Mouse (Mus musculus) embryonic stem cell, embryonic (primary cell): ENCODE data around the gene H2al1i.
"Not testable (repeated sequence)": the region's sequence is repeated elsewhere in the genome, so short reads cannot be mapped to it uniquely, and the experiment has no call there.

Experiments used
- CTCF ChIA-PET, 4 experiments: fragments of 300-600 bp in 2 of 4; fragments of 350-600 bp in 2 of 4; sonication (Branson Sonifier 250); formaldehyde crosslinking; loops; one replicate each; lab custom pipeline; 2022; ENCODE audit warnings: inconsistent platforms in 2 of 4; lab: Charles Lee
- POLR2A ChIA-PET, 4 experiments: fragments of 300-600 bp in 2 of 4; fragments of 350-600 bp in 2 of 4; sonication (Branson Sonifier 250); formaldehyde crosslinking; loops; one replicate each; lab custom pipeline; 2022; ENCODE audit warnings: antibody characterized with exemption in 4 of 4, inconsistent platforms in 1 of 4; lab: Charles Lee

H2al1i gene

DNA sequence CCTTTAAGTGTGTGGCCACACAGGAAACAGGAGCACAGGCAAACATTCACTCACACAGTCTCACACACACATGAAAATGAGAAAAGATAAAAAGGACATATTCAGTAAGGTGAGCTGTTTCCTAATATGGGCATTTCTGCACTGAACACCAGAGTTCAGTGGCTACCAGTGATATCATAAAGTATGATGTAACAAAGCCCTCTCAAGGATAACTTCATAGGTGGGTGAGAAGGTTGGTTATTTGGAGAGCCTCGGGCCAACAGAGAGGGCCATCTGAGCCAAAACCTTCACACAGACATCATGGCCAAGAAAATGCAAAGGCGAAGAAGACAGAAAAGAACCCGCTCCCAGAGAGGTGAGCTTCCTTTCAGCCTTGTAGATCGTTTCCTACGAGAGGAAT is at the start of gene H2al1i:
Gene H2al1i, plus strand, starts transcription at position 301 of the 400 bp plus-strand sequence.
- CTCF ChIA-PET, POLR2A ChIA-PET: not testable (repeated sequence)

DNA sequence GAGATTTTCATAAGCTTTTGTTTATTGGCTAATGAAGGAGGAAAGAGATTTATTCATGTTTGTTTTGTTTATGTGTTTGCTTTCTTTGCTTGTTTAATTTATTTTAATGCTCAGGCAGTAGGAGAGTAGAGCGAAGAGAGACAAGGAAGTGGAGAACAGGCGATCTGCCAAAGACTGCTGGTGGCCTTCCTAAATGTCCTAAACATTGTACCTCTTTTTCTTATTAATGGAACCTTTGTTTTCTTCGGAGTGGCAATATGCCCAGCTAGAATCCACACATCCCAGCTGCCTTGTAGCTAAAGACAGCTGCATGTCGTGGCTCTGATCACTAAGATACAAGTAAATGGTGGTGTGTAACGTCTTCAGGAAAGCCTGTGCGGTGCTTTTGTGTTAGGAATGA is 47.4 kb upstream of the H2al1i start:
- POLR2A ChIA-PET, result no interaction called here
- CTCF ChIA-PET, result no interaction called here

DNA sequence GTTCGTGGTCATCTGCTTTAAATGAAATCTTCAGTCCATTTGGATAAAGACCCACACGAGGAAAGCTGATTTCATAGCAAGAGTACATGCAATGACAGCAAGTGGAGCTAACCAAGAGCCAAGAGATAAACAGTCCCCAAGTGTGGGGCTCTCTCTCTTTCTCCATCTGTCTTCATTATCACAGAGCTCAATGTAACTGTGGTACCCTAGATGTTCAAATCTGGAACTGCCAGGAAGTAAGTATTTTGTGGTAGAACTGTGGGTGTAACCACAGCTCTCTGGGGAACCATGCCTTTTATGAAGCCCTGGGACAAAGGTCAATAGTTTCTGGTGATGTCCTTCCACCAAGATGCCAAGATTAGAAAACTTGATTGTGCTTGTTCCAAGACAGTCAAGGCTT is 43.7 kb upstream of the H2al1i start:
- ChIA-PET POLR2A (no interaction called here), CTCF (no interaction called here)

DNA sequence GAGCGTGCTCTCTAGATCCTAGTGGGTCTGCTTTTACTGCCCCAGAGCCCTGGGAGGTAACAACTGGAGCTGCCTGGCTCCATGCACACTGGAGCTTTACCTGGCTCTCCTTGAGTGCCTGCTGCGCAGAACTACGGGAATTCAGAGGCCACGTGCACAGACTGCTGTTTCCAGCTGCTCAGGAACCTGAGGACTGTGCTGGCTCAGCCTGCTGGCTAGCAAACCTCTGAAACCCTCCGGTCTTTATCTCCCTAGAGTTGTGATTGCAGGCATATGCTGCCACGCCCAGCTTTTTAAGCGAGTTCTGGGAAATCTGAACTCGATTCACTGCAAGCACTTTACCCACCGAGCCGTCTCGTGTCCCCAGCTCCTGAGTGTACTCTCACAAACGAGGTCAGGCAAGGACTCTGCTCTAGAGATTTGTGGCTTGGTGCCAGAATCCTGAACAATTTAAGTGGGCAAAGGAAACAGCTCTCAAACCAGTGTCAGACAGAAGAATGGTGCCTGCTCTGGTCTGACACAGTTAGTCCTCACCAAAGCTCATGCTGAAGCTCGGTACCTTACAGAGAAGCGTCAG is 36.1 kb upstream of the H2al1i start:
- POLR2A ChIA-PET, result interaction anchor here in 1 of 4 experiments (0.6 kb wide), 1 partner anchor 908 kb away, joined by 3 read pairs; no protein-coding TSS in a partner anchor
- CTCF ChIA-PET, result interaction anchor here in 1 of 4 experiments (0.6 kb wide), 1 partner anchor 406 kb away, joined by 9 read pairs; no protein-coding TSS in a partner anchor

DNA sequence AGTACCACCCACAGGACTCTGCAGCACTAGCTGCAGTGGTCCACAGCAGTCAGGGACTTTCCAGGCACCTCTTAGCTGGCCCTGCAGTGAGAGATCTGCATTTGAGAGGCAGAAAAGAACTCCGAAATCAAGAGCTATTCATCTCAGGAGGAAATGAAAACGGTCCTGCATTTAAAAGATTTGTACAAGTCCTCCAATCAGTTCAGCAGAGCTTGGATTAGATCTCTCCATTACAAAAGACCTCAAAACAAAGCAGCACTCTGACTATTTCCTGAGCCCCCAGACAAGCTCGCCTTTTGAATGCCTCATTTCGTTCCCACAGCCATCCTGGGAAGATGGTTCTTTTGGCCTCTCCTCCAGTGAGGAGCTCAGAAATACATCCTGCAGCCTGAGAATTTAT is 35.2 kb upstream of the H2al1i start:
- ChIA-PET CTCF (interaction anchor here in 1 of 4 experiments (0.6 kb wide), 1 partner anchor 1732 kb away, joined by 3 read pairs; no protein-coding TSS in a partner anchor), POLR2A (interaction anchor here in 1 of 4 experiments (1.4 kb wide), 1 partner anchor 11 kb away, joined by 3 read pairs; no protein-coding TSS in a partner anchor)

DNA sequence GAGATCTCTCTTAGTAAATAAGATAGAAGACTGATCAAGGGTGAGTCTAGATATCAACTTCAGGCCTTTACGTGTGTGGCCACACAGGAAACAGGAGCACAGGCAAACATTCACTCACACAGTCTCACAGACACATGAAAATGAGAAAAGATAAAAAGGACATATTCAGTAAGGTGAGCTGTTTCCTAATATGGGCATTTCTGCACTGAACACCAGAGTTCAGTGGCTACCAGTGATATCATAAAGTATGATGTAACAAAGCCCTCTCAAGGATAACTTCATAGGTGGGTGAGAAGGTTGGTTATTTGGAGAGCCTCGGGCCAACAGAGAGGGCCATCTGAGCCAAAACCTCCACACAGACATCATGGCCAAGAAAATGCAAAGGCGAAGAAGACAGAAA is 25.5 kb upstream of the H2al1i start, which contains the start of gene H2al1a:
Gene H2al1a, plus strand, starts transcription at position 301 of the 400 bp plus-strand sequence.
- CTCF ChIA-PET, POLR2A ChIA-PET: not testable (repeated sequence)

DNA sequence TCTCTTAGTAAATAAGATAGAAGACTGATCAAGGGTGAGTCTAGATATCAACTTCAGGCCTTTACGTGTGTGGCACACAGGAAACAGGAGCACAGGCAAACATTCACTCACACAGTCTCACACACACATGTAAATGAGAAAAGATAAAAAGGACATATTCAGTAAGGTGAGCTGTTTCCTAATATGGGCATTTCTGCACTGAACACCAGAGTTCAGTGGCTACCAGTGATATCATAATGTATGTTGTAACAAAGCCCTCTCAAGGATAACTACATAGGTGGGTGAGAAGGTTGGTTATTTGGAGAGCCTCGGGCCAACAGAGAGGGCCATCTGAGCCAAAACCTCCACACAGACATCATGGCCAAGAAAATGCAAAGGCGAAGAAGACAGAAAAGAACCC is 22.3 kb upstream of the H2al1i start, which contains the start of gene H2al1b:
Gene H2al1b, plus strand, starts transcription at position 301 of the 400 bp plus-strand sequence.
- POLR2A ChIA-PET, result not testable (repeated sequence)

DNA sequence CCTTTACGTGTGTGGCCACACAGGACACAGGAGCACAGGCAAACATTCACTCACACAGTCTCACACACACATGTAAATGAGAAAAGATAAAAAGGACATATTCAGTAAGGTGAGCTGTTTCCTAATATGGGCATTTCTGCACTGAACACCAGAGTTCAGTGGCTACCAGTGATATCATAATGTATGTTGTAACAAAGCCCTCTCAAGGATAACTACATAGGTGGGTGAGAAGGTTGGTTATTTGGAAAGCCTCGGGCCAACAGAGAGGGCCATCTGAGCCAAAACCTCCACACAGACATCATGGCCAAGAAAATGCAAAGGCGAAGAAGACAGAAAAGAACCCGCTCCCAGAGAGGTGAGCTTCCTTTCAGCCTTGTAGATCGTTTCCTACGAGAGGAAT is 19.1 kb upstream of the H2al1i start, which contains the start of gene H2al1c:
Gene H2al1c, plus strand, starts transcription at position 301 of the 400 bp plus-strand sequence.
- POLR2A ChIA-PET, CTCF ChIA-PET: not testable (repeated sequence)

More for the DNA sequence above, 22.3 kb upstream of the H2al1i start, which contains the start of gene H2al1b:
- CTCF ChIA-PET, result not testable (repeated sequence)

DNA sequence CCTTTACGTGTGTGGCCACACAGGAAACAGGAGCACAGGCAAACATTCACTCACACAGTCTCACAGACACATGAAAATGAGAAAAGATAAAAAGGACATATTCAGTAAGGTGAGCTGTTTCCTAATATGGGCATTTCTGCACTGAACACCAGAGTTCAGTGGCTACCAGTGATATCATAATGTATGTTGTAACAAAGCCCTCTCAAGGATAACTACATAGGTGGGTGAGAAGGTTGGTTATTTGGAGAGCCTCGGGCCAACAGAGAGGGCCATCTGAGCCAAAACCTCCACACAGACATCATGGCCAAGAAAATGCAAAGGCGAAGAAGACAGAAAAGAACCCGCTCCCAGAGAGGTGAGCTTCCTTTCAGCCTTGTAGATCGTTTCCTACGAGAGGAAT is 15.9 kb upstream of the H2al1i start, which contains the start of gene H2al1d:
Gene H2al1d, plus strand, starts transcription at position 301 of the 400 bp plus-strand sequence.
- POLR2A ChIA-PET, CTCF ChIA-PET: not testable (repeated sequence)

DNA sequence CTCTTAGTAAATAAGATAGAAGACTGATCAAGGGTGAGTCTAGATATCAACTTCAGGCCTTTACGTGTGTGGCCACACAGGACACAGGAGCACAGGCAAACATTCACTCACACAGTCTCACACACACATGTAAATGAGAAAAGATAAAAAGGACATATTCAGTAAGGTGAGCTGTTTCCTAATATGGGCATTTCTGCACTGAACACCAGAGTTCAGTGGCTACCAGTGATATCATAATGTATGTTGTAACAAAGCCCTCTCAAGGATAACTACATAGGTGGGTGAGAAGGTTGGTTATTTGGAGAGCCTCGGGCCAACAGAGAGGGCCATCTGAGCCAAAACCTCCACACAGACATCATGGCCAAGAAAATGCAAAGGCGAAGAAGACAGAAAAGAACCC is 12.8 kb upstream of the H2al1i start, which contains the start of gene H2al1e:
Gene H2al1e, plus strand, starts transcription at position 301 of the 400 bp plus-strand sequence.
- POLR2A ChIA-PET, CTCF ChIA-PET: not testable (repeated sequence)

DNA sequence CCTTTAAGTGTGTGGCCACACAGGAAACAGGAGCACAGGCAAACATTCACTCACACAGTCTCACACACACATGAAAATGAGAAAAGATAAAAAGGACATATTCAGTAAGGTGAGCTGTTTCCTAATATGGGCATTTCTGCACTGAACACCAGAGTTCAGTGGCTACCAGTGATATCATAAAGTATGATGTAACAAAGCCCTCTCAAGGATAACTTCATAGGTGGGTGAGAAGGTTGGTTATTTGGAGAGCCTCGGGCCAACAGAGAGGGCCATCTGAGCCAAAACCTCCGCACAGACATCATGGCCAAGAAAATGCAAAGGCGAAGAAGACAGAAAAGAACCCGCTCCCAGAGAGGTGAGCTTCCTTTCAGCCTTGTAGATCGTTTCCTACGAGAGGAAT is 9.6 kb upstream of the H2al1i start, which contains the start of gene H2al1f:
Gene H2al1f, plus strand, starts transcription at position 301 of the 400 bp plus-strand sequence.
- POLR2A ChIA-PET, CTCF ChIA-PET: not testable (repeated sequence)

DNA sequence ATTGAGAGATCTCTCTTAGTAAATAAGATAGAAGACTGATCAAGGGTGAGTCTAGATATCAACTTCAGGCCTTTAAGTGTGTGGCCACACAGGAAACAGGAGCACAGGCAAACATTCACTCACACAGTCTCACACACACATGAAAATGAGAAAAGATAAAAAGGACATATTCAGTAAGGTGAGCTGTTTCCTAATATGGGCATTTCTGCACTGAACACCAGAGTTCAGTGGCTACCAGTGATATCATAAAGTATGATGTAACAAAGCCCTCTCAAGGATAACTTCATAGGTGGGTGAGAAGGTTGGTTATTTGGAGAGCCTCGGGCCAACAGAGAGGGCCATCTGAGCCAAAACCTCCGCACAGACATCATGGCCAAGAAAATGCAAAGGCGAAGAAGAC is 6.5 kb upstream of the H2al1i start, which contains the start of gene H2al1g:
Gene H2al1g, plus strand, starts transcription at position 301 of the 400 bp plus-strand sequence.
- CTCF ChIA-PET, POLR2A ChIA-PET: not testable (repeated sequence)

DNA sequence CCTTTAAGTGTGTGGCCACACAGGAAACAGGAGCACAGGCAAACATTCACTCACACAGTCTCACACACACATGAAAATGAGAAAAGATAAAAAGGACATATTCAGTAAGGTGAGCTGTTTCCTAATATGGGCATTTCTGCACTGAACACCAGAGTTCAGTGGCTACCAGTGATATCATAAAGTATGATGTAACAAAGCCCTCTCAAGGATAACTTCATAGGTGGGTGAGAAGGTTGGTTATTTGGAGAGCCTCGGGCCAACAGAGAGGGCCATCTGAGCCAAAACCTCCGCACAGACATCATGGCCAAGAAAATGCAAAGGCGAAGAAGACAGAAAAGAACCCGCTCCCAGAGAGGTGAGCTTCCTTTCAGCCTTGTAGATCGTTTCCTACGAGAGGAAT is 3.3 kb upstream of the H2al1i start, which contains the start of gene H2al1h:
Gene H2al1h, plus strand, starts transcription at position 301 of the 400 bp plus-strand sequence.
- POLR2A ChIA-PET, CTCF ChIA-PET: not testable (repeated sequence)

DNA sequence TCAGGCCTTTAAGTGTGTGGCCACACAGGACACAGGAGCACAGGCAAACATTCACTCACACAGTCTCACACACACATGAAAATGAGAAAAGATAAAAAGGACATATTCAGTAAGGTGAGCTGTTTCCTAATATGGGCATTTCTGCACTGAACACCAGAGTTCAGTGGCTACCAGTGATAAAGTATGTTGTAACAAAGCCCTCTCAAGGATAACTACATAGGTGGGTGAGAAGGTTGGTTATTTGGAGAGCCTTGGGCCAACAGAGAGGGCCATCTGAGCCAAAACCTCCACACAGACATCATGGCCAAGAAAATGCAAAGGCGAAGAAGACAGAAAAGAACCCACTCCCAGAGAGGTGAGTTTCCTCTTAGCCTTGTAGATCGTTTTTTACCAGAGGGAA is 3.1 kb downstream of the H2al1i start, which contains the start of gene H2al1j:
Gene H2al1j, plus strand, starts transcription at position 301 of the 400 bp plus-strand sequence.
- CTCF ChIA-PET, POLR2A ChIA-PET: not testable (repeated sequence)

DNA sequence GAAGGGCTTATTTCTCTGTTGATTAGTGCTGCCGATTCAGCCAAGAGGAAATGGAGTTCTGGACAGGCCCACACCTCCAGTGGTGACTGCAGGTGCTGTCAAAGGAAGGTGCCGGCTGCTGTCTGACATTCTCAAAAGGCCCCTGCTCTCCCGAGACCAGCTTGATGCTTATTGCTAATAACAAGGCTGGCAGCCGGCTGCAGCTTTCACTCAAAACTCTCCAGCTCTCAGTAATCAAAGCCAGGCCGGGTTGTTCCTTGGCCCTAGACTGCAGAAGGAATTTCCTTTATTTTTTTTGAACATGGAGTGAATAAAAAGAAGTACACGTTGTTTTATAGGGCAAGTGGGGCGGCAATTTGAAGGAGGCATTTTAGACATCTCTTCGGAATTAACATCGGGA is 21.3 kb downstream of the H2al1i start:
- CTCF ChIA-PET, result no interaction called here
- POLR2A ChIA-PET, result no interaction called here

DNA sequence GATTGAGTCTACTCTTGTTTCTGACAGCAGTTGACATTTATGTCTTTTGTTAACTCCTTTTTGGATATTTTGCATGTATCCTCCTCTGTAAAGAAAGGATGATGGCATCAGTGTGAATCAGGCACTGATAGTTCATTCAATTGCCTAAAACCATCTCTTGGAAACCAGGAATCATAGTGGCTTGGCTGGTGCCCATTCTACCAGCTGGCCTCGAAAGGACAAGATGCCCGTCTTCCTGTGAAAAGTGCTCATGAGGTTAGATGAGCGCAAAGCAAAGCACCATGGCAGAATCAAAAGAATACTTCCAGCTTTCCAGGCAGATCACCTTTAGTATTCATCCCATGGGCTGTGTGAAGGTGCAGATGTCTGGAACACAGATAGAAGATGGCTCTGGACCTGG is 22.3 kb downstream of the H2al1i start:
- ChIA-PET POLR2A (no interaction called here), CTCF (no interaction called here)

DNA sequence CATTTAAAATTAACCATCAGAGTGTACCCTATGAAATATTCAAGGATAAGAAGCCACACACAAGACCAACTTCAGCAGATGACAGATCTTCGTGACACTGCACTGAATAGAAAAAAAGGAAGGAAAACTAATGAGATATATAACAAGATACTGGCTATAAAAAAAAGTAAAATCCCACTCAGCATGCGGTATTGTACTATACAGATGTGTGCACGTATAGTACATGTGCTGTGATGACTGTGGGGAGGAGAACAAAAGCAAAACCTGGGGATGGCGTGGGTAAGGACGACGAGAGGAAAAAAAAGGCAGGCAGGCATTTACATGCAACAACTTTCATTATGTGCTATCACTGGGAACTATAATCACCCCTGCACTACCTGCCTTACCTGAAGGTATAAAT is 36.4 kb downstream of the H2al1i start:
- CTCF ChIA-PET, result no interaction called here
- POLR2A ChIA-PET, result no interaction called here

DNA sequence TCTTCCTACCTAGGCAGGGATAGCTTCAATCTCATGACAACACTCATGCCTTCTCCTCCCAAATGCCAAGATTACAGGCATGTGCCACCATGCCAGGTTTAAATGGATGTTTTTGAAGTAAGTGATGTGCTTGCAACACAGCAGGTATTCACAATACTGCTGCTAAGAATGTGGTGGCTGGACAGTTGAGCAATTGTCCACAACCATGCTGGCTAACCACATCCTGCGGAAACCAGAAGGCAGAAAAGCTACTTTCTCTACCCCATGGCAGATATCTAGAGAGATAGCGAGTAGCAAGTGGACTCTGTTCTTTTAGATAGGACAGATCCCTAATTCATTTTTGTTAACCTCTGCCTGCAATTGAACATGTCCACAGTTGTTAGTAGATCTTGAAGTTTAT is 36.8 kb downstream of the H2al1i start:
- CTCF ChIA-PET, result no interaction called here

DNA sequence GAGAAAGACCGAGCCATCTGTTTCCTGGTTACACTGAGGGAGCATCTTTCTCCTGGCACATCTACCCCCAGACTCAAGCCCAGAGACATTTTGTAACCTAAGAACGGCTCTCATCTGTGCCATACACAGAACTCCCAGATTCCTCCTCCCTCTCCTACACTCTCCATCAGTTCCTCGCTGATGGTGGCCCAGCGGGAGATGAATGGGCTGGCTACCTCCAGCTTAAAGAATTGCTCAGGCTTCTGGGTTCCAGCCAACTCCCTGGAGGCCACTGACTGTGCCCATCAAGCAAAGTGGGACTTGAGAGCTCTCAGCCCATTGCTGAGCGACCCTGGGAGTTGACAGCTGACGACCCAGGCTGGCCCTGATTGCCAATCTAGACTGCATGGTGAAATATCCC is 39.4 kb downstream of the H2al1i start:
- POLR2A ChIA-PET, result no interaction called here
- CTCF ChIA-PET, result interaction anchor here in 1 of 4 experiments (0.7 kb wide), 1 partner anchor 816 kb away, joined by 9 read pairs; no protein-coding TSS in a partner anchor

More for the DNA sequence above, 36.8 kb downstream of the H2al1i start:
- POLR2A ChIA-PET, result no interaction called here

DNA sequence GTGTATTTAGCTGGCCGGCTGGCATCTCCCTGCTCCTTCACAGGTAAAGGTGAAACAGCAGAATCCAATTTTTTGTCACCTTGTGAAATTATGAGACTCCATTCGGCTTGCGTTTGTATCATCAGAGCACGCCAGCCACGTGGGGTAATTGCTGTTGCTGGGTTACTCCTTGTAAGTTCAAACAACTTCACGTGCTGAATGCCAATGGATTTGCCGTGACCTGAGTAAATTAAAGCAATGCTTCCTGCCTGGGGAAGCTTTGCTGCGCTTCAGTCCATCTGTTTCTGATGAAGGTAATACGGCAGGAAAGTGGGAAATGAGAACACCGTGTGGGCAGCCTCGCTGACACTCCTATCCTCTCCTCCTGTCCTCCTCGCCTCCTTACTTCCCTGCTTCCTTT is 40.7 kb downstream of the H2al1i start:
- CTCF ChIA-PET, result no interaction called here

More for the DNA sequence above, 40.7 kb downstream of the H2al1i start:
- POLR2A ChIA-PET, result no interaction called here
